Mouse (Mus musculus): ENCODE measurements around the gene Samm50.

- TF ChIP-seq CTCF (IDR thresholded peaks at IDR 0.05; ENCODE audit: low read depth) (no peak), EP300 (IDR thresholded peaks at IDR 0.05; ENCODE audit: low read depth) (no peak)
These were observed 62.3 kb downstream of the Samm50 start for GRCm38 (mm10) chr15:84254387-84254786.
